Mouse (Mus musculus): ENCODE measurements around the gene Gm9639.
"Not testable (repeated sequence)": the region's sequence is repeated elsewhere in the genome, so short reads cannot be mapped to it uniquely, and the experiment has no call there.

The Gm9639 gene

GRCm38 (mm10) chr10:77794976-77795375 lies at the start of gene Gm9639:
Gene Gm9639, minus strand, starts transcription at chr10:77795076.
- no peak for DNase-seq (ENCODE audit: low spot score)

- DNase-seq (ENCODE audit: low spot score) = no peak
These were observed 44.1 kb upstream of the Gm9639 start for GRCm38 (mm10) chr10:77839006-77839405.

- no peak for DNase-seq (ENCODE audit: low spot score)
These were observed 40.8 kb upstream of the Gm9639 start, which contains the start of gene Krtap10-10 for GRCm38 (mm10) chr10:77835647-77836046. Gene Krtap10-10, plus strand, starts transcription at chr10:77835947.

GRCm38 (mm10) chr10:77826951-77827350 lies 32.1 kb upstream of the Gm9639 start, which contains the start of gene Krtap10-4:
Gene Krtap10-4, minus strand, starts transcription at chr10:77827095.
- no peak for DNase-seq (ENCODE audit: low spot score)

- DNase-seq (ENCODE audit: low spot score) = no peak
These were observed 24.3 kb upstream of the Gm9639 start for GRCm38 (mm10) chr10:77819203-77819602.

- no peak for DNase-seq (ENCODE audit: low spot score)
These were observed 23.6 kb upstream of the Gm9639 start for GRCm38 (mm10) chr10:77818523-77818922.

GRCm38 (mm10) chr10:77815514-77815913 lies 20.6 kb upstream of the Gm9639 start:
- peak; percentile 2 for DNase-seq (ENCODE audit: low spot score)

GRCm38 (mm10) chr10:77814382-77814781 lies 19.5 kb upstream of the Gm9639 start, which contains the start of gene Gm2696:
Gene Gm2696, plus strand, starts transcription at chr10:77814682.
- DNase-seq (ENCODE audit: low spot score) = no peak

- no peak for DNase-seq (ENCODE audit: low spot score)
These were observed 16.9 kb upstream of the Gm9639 start, which contains the start of gene Gm9507 for GRCm38 (mm10) chr10:77811743-77812142. Gene Gm9507, minus strand, starts transcription at chr10:77811843.

GRCm38 (mm10) chr10:77804095-77804494 lies 9.2 kb upstream of the Gm9639 start:
- no peak for DNase-seq (ENCODE audit: low spot score)

GRCm38 (mm10) chr10:77798921-77799508 lies 4.1 kb upstream of the Gm9639 start, which contains the start of gene Gm19668:
Gene Gm19668, minus strand, starts transcription at chr10:77799133.
- no peak for DNase-seq (ENCODE audit: low spot score)

GRCm38 (mm10) chr10:77798164-77798920 lies 3.5 kb upstream of the Gm9639 start:
- DNase-seq (ENCODE audit: low spot score) = not testable (repeated sequence)

GRCm38 (mm10) chr10:77797677-77798076 lies 2.8 kb upstream of the Gm9639 start:
- no peak for DNase-seq (ENCODE audit: low spot score)

GRCm38 (mm10) chr10:77788621-77789020 lies 6.3 kb downstream of the Gm9639 start:
- DNase-seq (ENCODE audit: low spot score) = no peak

- DNase-seq (ENCODE audit: low spot score) = not testable (repeated sequence)
These were observed 7.0 kb downstream of the Gm9639 start, which contains the start of gene Gm7137 for GRCm38 (mm10) chr10:77787876-77788275. Gene Gm7137, minus strand, starts transcription at chr10:77788200.

GRCm38 (mm10) chr10:77783396-77783795 lies 11.5 kb downstream of the Gm9639 start:
- not testable (repeated sequence) for DNase-seq (ENCODE audit: low spot score)

GRCm38 (mm10) chr10:77782442-77782841 lies 12.4 kb downstream of the Gm9639 start, which contains the start of gene Gm3250:
Gene Gm3250, minus strand, starts transcription at chr10:77782542.
- DNase-seq (ENCODE audit: low spot score) = not testable (repeated sequence)

GRCm38 (mm10) chr10:77776844-77777243 lies 18.0 kb downstream of the Gm9639 start, which contains the start of gene Gm7138:
Gene Gm7138, minus strand, starts transcription at chr10:77776944.
- DNase-seq (ENCODE audit: low spot score) = not testable (repeated sequence)

- DNase-seq (ENCODE audit: low spot score) = not testable (repeated sequence)
These were observed 22.7 kb downstream of the Gm9639 start for GRCm38 (mm10) chr10:77772142-77772541.

- not testable (repeated sequence) for DNase-seq (ENCODE audit: low spot score)
These were observed 23.7 kb downstream of the Gm9639 start, which contains the start of gene Gm3238 for GRCm38 (mm10) chr10:77771225-77771624. Gene Gm3238, minus strand, starts transcription at chr10:77771325.

- DNase-seq (ENCODE audit: low spot score) = no peak
These were observed 25.1 kb downstream of the Gm9639 start for GRCm38 (mm10) chr10:77769727-77770126.

- DNase-seq (ENCODE audit: low spot score) = not testable (repeated sequence)
These were observed 35.3 kb downstream of the Gm9639 start, which contains the start of gene Gm3233 for GRCm38 (mm10) chr10:77759582-77759981. Gene Gm3233, minus strand, starts transcription at chr10:77759682.

Data from c-Kit-positive CD71-positive TER-119-positive erythroid progenitor cells, embryonic 14.5 days (primary cell).